Mouse (Mus musculus) heart, adult 11 months (tissue): ENCODE data around the gene Prune1.

ENCODE experiments used
- DNase-seq: peaks from one replicate; pipeline ENCODE4 v3.0.0; 2022

The Prune1 gene

GRCm38 (mm10) chr3:95281216-95282126, at the start of gene Prune1, which contains the start of gene Mindy1:
Prune1 (minus strand) TSS chr3:95282076.
Mindy1 (plus strand) TSS chr3:95281345.
- DNase-seq: peak; percentile 100

- DNase-seq: no peak
Measured at GRCm38 (mm10) chr3:95331528-95331927, 49.7 kb upstream of the Prune1 start.

- no peak for DNase-seq
Measured at GRCm38 (mm10) chr3:95328803-95329404, 47.0 kb upstream of the Prune1 start.

- no peak for DNase-seq
Measured at GRCm38 (mm10) chr3:95324454-95325144, 42.7 kb upstream of the Prune1 start.

- DNase-seq: no peak
Measured at GRCm38 (mm10) chr3:95323429-95323828, 41.6 kb upstream of the Prune1 start.

GRCm38 (mm10) chr3:95319701-95320625, 38.1 kb upstream of the Prune1 start:
- peak; percentile 86 for DNase-seq

GRCm38 (mm10) chr3:95319110-95319509, 37.2 kb upstream of the Prune1 start:
- DNase-seq: peak; percentile 73

GRCm38 (mm10) chr3:95318548-95318947, 36.7 kb upstream of the Prune1 start:
- peak; percentile 96 for DNase-seq

- DNase-seq: peak; percentile 94
Measured at GRCm38 (mm10) chr3:95317414-95318080, 35.7 kb upstream of the Prune1 start.

- no peak for DNase-seq
Measured at GRCm38 (mm10) chr3:95315844-95316550, 34.1 kb upstream of the Prune1 start.

- DNase-seq: peak; percentile 99
Measured at GRCm38 (mm10) chr3:95315094-95315843, 33.4 kb upstream of the Prune1 start.

- DNase-seq: peak; percentile 79
Measured at GRCm38 (mm10) chr3:95314486-95315093, 32.7 kb upstream of the Prune1 start, which contains the start of gene Cers2. Cers2 (plus strand) TSS chr3:95314791.

- peak; percentile 85 for DNase-seq
Measured at GRCm38 (mm10) chr3:95314075-95314474, 32.2 kb upstream of the Prune1 start.

GRCm38 (mm10) chr3:95313476-95313875, 31.6 kb upstream of the Prune1 start:
- no peak for DNase-seq

- peak; percentile 96 for DNase-seq
Measured at GRCm38 (mm10) chr3:95312623-95313022, 30.7 kb upstream of the Prune1 start.

GRCm38 (mm10) chr3:95310968-95311882, 29.3 kb upstream of the Prune1 start:
- DNase-seq: peak; percentile 94

- DNase-seq: peak; percentile 76
Measured at GRCm38 (mm10) chr3:95310496-95310895, 28.6 kb upstream of the Prune1 start.

GRCm38 (mm10) chr3:95307100-95307499, 25.2 kb upstream of the Prune1 start, which contains the start of gene Anxa9:
Anxa9 (minus strand) TSS chr3:95307176.
- peak; percentile 94 for DNase-seq
